Mouse (Mus musculus): Measurements from ENCODE around the gene Iqsec1.

DNA sequence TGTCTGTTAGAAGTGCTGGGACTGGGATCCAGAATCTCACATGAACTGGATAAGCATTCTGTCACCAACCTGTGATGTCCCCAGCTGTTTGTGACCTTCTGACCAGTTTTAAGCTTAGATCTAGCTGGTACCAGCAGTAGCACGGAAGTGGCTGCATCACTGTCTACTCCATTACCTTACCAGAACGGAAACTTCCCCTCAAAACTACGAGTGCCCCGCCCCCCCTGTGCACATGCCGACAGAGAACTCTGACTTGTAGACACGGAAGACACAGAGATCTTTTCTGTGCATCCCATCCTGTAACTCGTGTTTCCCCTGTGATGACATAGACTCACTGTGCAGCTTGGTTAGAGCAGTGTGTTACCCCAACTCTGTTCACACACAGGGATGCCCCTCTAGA lies 358.1 kb downstream of the Iqsec1 start:
- TF ChIP-seq CTCF (IDR thresholded peaks at IDR 0.05; ENCODE audit: low read depth, low read length) (no peak), POLR2A (IDR thresholded peaks at IDR 0.05; ENCODE audit: extremely low read depth, insufficient read depth, low read length) (no peak)
